In the genomic region with DNA sequence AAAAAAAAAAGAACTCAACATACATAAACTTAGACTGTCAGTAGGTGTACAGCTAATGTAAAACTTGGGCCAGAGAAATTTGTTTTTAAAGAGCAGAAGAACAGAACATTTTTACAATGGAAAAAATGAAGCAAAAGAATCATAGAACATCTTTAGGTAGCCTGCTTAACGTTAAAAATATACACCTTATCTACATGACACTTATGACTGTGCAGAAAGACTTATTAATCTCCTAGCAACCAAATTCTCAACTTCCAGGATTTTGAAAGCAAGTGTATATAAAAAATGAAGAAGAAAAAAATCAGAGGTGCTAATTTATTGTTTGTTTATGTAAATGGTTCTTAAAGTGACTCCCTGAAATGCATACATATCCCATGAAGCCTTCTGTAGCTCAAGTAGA, we compare ENCODE assay signal across 17 mouse cellular contexts.
"Had no signal": no experiment of that assay in that cellular context is flagged by ENCODE, and none has a peak within 500 bp of the region (broad histone marks: within the 10 kb centered on the region; RNA-seq: fewer than 3 reads in every experiment).

No protein-coding gene starts in this region.

- H3K27me3 ChIP-seq: liver, embryonic 15.5 days; lung, embryonic 15.5 days; midbrain, embryonic 13.5 days; midbrain, embryonic 15.5 days; neural tube, embryonic 12.5 days; stomach, embryonic 15.5 days had no signal

- H3K4me3 ChIP-seq: liver, embryonic 15.5 days; lung, embryonic 15.5 days; midbrain, embryonic 13.5 days; midbrain, embryonic 15.5 days; neural tube, embryonic 12.5 days; stomach, embryonic 15.5 days had no signal

- H3K9me3 ChIP-seq: liver, embryonic 15.5 days; lung, embryonic 15.5 days; midbrain, embryonic 13.5 days; midbrain, embryonic 15.5 days; neural tube, embryonic 12.5 days; stomach, embryonic 15.5 days had no signal

- H3K4me1 ChIP-seq: liver, embryonic 15.5 days; lung, embryonic 15.5 days; midbrain, embryonic 15.5 days; neural tube, embryonic 12.5 days; stomach, embryonic 15.5 days had no signal

- H3K27ac ChIP-seq: liver, embryonic 15.5 days; lung, embryonic 15.5 days; macrophage; midbrain, embryonic 13.5 days; midbrain, embryonic 15.5 days; neural tube, embryonic 12.5 days; stomach, embryonic 15.5 days; stomach, postnatal 0 days had no signal

- H3K9ac ChIP-seq: liver, embryonic 15.5 days; liver, postnatal 0 days; lung, embryonic 15.5 days; midbrain, embryonic 13.5 days; midbrain, embryonic 15.5 days; neural tube, embryonic 12.5 days; stomach, embryonic 15.5 days had no signal

- DNase-seq: liver, postnatal 0 days; lung, adult 2 months; lung, postnatal 14 days; lung, postnatal 36 days; right cerebral cortex, postnatal 14 days; thymus, adult 2 months; thymus, postnatal 25 days; thymus, postnatal 4 days had no signal

- ATAC-seq: liver, postnatal 0 days; lung, postnatal 0 days; midbrain, embryonic 13.5 days; midbrain, embryonic 15.5 days had no signal

- H3K36me3 ChIP-seq: liver, embryonic 15.5 days; lung, embryonic 15.5 days; midbrain, embryonic 13.5 days; midbrain, embryonic 15.5 days; neural tube, embryonic 12.5 days; stomach, embryonic 15.5 days had no signal
